Mouse (Mus musculus) thymus, adult 18-20 months (tissue): ENCODE results near the gene Gzmm.

Source experiments
- DNase-seq, 2 experiments: peaks; one replicate each; pipeline ENCODE4 v3.0.0; 2022; ENCODE audit warnings: mixed read lengths in 2 of 2

Gene Gzmm

GRCm38 (mm10) chr10:79688720-79689119 lies at the start of gene Gzmm:
Gene Gzmm (plus strand): TSS chr10:79689020.
- no peak for DNase-seq

DNA sequence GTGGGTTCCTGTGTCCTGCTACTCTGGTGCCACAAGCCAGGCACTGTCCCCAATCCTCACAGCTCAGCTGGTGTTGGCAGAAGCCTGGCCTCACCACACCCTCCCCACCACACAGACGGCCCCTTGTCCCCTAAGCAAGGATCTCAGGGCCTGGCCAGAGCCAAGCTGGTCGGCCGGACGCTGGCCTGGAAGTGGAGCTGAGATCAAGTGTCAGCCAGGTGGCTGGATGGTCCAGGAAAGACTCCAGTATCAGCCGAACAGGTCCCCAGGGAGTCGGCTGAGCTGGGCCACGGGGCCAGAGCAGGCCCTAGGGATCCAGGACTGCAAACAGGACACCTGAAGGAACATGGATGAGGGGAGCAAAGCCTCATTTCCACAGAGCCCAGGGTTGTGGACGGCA lies 43.1 kb upstream of the Gzmm start, which contains the start of gene Odf3l2:
TSS of gene Odf3l2 (minus strand) at position 28 of the 400 bp plus-strand sequence.
- no peak for DNase-seq

DNA sequence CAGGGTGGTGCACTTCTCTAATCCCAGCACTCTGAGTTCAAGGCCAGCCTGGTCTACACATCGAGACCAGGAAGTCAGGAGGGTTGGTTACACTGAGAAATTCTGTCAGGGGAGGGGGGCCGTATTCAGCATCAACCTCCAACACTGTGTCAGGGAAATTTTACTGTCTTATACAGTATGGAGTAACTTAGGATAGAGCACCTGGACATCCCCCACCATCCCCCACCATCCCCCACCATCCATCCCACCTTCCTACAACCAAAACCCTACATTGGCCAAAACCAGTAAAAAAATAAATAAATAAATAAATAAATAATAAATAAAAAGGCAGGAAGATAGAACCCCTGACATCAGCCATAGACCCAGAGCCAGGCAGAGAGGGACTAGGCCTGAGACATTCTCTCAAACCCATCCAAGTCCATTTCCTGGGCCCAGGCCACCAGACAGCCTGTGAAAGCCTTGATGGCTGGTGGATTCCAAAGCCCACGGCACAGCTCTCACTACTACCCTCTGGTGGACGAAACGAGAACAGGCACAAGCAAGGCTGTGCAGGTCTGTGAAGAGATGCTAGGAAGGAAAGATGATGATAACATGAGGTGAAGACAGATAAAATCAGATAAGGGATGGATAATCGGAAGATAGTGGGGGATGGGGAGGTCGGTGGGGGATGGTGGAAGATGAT lies 39.6 kb upstream of the Gzmm start:
- no peak for DNase-seq

DNA sequence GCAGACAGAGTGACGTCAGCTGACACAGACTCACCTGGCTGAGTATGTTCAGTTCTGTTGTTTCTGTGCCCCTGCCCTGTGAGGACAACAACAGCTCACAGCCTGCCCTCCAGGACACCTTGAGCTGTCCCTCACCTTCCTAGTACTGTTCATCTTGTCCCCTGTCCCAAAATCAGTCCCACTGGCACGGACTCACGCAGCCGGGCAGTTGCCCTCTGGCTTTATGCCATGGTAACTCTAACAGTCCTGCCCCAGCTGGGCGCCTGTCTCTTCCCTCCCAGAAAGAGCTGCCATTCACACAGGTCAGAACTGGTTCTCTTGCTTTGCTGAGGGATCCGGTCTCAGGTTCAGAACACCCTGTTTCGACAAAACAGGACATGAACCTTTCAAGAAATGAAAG lies 36.0 kb upstream of the Gzmm start:
- DNase-seq, result no peak

DNA sequence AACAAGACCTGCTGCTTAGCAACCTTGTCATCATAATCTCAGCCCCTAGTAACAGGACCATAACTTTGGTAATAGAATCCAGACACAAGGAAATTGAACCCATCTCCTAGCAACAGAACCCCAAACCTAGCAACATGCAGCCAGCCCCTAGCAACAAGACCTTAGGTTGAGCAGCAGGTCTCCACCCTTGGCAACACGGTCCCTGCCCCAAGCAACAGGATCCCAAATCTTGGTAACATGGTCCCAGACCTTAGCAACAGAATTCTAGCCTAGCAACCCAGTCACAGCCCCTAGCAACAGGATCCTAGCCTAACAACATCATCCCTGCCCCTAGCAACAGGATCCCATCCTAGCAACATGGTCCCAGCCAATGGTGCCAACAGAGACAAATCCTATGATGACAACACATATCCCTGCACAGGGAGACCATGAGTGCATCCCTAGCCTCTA lies 33.8 kb upstream of the Gzmm start:
- no peak for DNase-seq

- no peak for DNase-seq
These were observed 30.0 kb upstream of the Gzmm start for GRCm38 (mm10) chr10:79658829-79659228.

GRCm38 (mm10) chr10:79660298-79660697 lies 28.5 kb upstream of the Gzmm start:
- DNase-seq, result no peak

DNA sequence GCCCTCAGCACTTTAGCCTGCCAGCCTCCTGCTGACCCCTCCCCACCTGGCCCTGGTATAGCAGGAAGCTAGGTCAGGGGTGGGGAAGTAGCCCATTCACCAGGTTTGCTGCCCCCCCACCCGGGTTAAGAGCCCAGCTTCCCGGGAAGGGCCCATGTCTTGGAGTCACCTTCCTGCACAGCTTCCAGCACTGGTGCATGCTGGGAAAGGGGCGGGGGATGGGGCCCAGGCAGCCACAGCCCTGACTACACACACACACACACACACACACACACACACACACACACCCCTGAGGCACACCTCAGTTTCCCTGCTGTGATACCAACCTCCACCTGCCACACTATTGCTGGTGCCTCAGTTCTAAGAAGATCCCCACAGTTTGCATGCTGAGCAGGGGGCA lies 27.0 kb upstream of the Gzmm start:
- no peak for DNase-seq

- DNase-seq, result peak in 1 of 2 experiments; percentile 52
These were observed 24.6 kb upstream of the Gzmm start, which contains the start of gene Madcam1 for GRCm38 (mm10) chr10:79664131-79664665. Gene Madcam1 (plus strand): TSS chr10:79664559.

DNA sequence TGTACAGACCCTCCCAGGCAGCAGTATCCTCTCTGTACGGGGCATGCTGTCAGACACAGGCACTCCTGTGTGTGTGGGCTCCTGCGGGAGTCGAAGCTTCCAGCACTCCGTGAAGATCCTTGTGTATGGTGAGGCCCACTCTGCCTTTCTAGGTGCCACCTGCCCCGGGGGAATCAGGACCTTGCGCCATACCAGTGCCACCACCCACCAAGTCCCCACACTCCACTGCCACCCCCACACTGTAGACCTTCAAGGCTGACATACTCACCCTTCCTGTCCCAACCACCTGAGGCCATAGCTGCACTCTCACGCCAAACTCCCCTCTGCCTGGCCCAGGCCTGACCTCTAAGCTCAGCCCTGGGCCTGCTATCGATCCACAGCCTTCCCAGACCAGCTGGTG lies 23.8 kb upstream of the Gzmm start:
- no peak for DNase-seq

DNA sequence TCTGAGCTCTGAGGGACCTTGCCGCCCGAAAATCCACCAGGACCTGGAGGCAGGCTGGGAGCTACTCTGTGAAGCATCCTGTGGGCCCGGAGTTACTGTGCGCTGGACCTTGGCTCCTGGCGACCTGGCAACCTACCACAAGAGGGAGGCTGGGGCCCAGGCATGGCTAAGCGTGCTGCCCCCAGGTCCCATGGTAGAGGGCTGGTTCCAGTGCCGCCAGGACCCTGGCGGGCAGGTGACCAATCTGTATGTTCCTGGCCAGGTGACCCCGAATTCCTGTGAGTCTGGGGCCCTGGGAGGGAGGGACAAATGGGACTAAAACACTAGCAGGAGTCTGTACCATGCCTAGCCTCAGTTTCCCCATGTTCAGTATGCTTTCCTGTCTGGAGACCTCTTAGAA lies 22.3 kb upstream of the Gzmm start:
- DNase-seq, result no peak

DNA sequence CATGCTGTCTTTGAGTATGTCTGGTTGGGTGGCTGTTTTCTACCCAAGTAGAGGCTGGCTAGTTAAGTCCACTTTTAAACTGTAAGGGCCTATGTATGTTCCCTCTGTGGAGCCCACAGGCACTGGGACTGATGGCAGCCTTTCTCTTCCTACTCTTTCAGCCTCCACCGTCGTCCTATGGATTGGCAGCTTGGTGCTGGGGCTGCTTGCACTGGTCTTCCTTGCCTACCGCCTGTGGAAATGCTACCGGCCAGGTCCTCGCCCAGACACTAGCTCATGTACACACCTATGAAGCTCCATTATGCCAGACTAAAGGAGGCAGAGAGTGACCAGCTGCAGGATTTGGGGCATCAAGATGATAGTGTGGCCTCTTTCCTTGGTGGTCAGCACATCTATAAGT lies 20.7 kb upstream of the Gzmm start:
- DNase-seq, result no peak

GRCm38 (mm10) chr10:79668771-79669575 lies 19.8 kb upstream of the Gzmm start, which contains the start of gene Tpgs1:
Gene Tpgs1 (plus strand): TSS chr10:79669369.
- peak; percentile 70 to 84 for DNase-seq

GRCm38 (mm10) chr10:79669576-79670057 lies 19.2 kb upstream of the Gzmm start:
- peak; percentile 69 to 71 for DNase-seq

DNA sequence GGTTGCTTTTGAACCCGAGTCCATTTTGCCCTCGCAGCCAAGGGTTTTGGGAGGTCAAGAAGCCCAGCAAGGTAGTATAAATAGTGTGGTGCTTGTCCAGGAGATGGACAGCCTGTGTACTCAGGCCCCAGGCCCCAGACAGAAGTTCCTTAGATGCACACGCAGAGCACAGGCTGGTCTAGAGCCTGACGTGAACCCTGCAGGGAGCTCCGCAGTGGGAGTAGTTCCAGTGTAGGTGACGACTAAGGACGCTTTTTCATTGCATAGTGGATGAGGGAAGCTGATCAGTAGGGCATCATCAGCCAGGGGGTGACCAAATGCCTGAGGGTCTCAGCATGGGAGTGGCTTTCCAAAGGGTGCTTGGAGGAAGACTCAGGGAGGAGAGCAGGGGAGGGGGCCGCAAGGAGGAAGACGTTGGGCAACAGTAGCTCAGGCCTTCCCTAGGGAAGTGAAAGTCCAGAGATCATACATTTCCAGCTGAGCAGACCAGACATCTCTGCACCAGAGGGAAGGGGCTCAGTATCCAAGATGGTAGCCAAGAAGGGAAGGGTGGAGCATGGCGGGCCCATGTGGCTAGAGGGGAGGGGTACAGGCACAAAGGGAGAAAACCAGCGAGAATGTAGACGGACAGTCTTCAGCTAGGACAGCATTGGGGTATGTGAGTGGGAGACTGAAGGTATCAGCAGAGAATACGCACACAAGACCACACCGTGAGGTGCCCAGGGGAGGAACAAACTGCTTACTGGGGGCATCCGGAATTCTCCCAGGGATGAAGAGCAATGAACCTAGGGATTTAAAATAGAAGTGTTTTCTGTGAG lies 18.5 kb upstream of the Gzmm start:
- no peak for DNase-seq

- no peak for DNase-seq
These were observed 17.3 kb upstream of the Gzmm start for GRCm38 (mm10) chr10:79671396-79672087.

DNA sequence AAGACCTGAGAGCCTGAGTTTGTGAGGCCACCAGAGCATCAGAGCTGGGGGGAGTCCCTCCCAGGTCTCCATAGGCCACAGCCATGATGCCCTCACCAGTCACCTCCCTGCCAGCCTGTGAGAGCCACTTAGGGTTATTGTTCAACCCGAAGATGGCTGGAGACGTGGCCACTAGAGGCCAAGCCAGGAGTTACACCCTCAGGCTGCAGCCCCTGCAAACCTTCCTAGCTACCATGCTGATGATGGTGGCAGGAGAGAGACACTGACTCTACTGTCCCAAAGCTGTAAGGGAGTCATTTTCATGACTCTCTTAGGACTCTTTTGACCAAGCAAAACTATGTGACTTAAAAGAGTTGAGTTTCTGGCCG lies 16.7 kb upstream of the Gzmm start:
- DNase-seq, result no peak

DNA sequence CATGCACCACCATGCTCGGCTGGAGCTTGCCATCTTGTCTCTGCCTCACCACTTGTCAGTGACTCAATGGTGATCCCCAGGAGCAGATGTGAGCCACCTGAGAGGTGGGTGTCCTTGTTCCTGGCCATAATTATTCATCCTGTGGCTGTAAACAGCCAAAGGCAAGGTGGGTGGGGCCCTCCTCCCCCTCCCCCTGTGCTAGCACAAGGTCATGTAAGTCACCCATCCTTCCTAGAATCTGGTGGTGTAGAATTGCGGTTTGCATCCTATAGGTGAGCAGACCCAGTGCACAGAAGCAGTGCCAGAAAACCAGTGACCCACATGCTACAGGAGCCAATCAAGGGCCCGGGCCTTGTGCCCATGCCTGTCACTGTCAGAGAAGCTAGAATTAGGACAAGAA lies 15.8 kb upstream of the Gzmm start:
- DNase-seq, result no peak

GRCm38 (mm10) chr10:79675346-79676035 lies 13.3 kb upstream of the Gzmm start:
- DNase-seq, result no peak

- peak in 1 of 2 experiments; percentile 59 for DNase-seq
These were observed 8.0 kb upstream of the Gzmm start for GRCm38 (mm10) chr10:79680606-79681495.
